Mouse (Mus musculus) G1E (cell line): Measurements from ENCODE around the gene Rpusd1. TPM values are rescaled to one million over a fixed set of nuclear protein-coding genes. Genes with fewer than 3 reads are reported as not detected.

Source experiments
- ATAC-seq: 2 replicates; pipeline ENCODE4 v1.8.0; 2016; ENCODE audit warnings: mild to moderate bottlenecking; ENCODE audit not compliant: insufficient number of reproducible peaks, poor library complexity, low FRiP score, severe bottlenecking; ENCODE audit errors: extremely low read depth
- DNase-seq: peaks from one replicate; pipeline ENCODE4 v3.0.0; 2012; ENCODE audit warnings: low spot score
- H3K27me3 ChIP-seq: 2 replicates; pipeline ENCODE4 v1.6.1; 2012; ENCODE audit warnings: mild to moderate bottlenecking, low read length, inconsistent platforms; ENCODE audit not compliant: insufficient read depth
- H3K36me3 ChIP-seq: replicated peaks from 2 replicates; pipeline ENCODE3; 2012; ENCODE audit warnings: mild to moderate bottlenecking, inconsistent platforms
- H3K4me1 ChIP-seq: 2 replicates; pipeline ENCODE4 v1.6.1; 2012; ENCODE audit warnings: low read depth, low read length, inconsistent platforms, mixed read lengths; ENCODE audit not compliant: insufficient read depth
- H3K4me3 ChIP-seq: 2 replicates; pipeline ENCODE4 v1.5.1; 2012; ENCODE audit warnings: low read depth, mild to moderate bottlenecking, inconsistent platforms, low read length, moderate library complexity, mixed read lengths
- H3K9me3 ChIP-seq: replicated peaks from 2 replicates; pipeline ENCODE4 v1.6.1; 2012; ENCODE audit warnings: inconsistent platforms
- CTCF ChIP-seq: IDR thresholded peaks from 2 replicates; pipeline ENCODE4 v1.5.1; 2012; ENCODE audit warnings: low read depth, low read length, inconsistent platforms, mixed read lengths
- GATA1 ChIP-seq: IDR thresholded peaks from 2 replicates; pipeline ENCODE4 v1.6.1; 2012; ENCODE audit warnings: borderline replicate concordance, low read length, inconsistent platforms, mixed read lengths
- GATA2 ChIP-seq: IDR thresholded peaks from 2 replicates; pipeline ENCODE4 v1.6.1; 2012; ENCODE audit warnings: low read depth, low read length, inconsistent platforms, borderline replicate concordance
- POLR2AphosphoS5 ChIP-seq: IDR thresholded peaks from 2 replicates; pipeline ENCODE4 v1.6.1; 2012; ENCODE audit warnings: low read depth, low read length, inconsistent platforms; ENCODE audit not compliant: insufficient replicate concordance
- TAL1 ChIP-seq: conservative IDR thresholded peaks from 2 replicates; pipeline ENCODE4 v1.6.1; 2012; ENCODE audit warnings: low read depth, low read length, inconsistent platforms, mixed read lengths
- polyA plus RNA-seq: library from polyadenylated mRNA; stranded (reverse); fragments of >175 nt; gene quantifications from 2 replicates; pipeline ENCODE4 v1.2.3, GENCODE M21; 2012
- total RNA-seq, 2 experiments: library from RNA; stranded (forward) in 1 of 2; stranded (reverse) in 1 of 2; fragments of 200-1000 nt in 1 of 2; fragments of >200 nt in 1 of 2; fragmentation: Nextera tagmentation in 1 of 2; gene quantifications; 2 replicates each; pipeline ENCODE4 v1.2.3; 2014 to 2017

Gene Rpusd1
- total and polyA plus RNA-seq, 3 experiments = 3.6 to 28.2 (median 7.5) TPM

GRCm38 (mm10) chr17:25716711-25717637, 10.5 kb upstream of the Rpusd1 start, which contains the start of gene Gng13:
TSS of gene Gng13 (plus strand) at chr17:25717171.
- TF ChIP-seq TAL1 (no peak), CTCF (no peak), GATA2 (no peak), POLR2AphosphoS5 (no peak), GATA1 (no peak)
- peaks cover 34% of the 10 kb centered on the region for H3K27me3 ChIP-seq
- ATAC-seq = no peak
- peaks cover 4% of the 10 kb centered on the region; the same call in 1 of the 2 replicates for H3K4me1 ChIP-seq
- peaks cover 46% of the 10 kb centered on the region for H3K36me3 ChIP-seq
- no peaks in the 10 kb centered on the region for H3K9me3 ChIP-seq
- no peak for DNase-seq
- H3K4me3 ChIP-seq = no peak within 1 kb of the TSS

- peaks cover 7% of the 10 kb centered on the region for H3K4me1 ChIP-seq
- peaks cover 28% of the 10 kb centered on the region for H3K27me3 ChIP-seq
- H3K9me3 ChIP-seq = no peaks in the 10 kb centered on the region
- no peak for ATAC-seq
- TF ChIP-seq CTCF (no peak), POLR2AphosphoS5 (no peak), TAL1 (no peak), GATA2 (no peak), GATA1 (no peak)
- no peak overlapping the region for H3K4me3 ChIP-seq
- DNase-seq = no peak
- H3K36me3 ChIP-seq = peaks cover 53% of the 10 kb centered on the region
Measured at GRCm38 (mm10) chr17:25717691-25718090, 9.8 kb upstream of the Rpusd1 start.

GRCm38 (mm10) chr17:25721476-25721875, 6.0 kb upstream of the Rpusd1 start:
- H3K27me3 ChIP-seq = peaks cover 5% of the 10 kb centered on the region; the same call in 1 of the 2 replicates
- no peak overlapping the region for H3K4me3 ChIP-seq
- ATAC-seq (no peak), DNase-seq (no peak)
- TF ChIP-seq CTCF (no peak), GATA2 (no peak), TAL1 (no peak), GATA1 (no peak), POLR2AphosphoS5 (no peak)
- H3K36me3 ChIP-seq = peaks cover 91% of the 10 kb centered on the region
- peaks cover 34% of the 10 kb centered on the region for H3K4me1 ChIP-seq
- H3K9me3 ChIP-seq = no peaks in the 10 kb centered on the region

DNA sequence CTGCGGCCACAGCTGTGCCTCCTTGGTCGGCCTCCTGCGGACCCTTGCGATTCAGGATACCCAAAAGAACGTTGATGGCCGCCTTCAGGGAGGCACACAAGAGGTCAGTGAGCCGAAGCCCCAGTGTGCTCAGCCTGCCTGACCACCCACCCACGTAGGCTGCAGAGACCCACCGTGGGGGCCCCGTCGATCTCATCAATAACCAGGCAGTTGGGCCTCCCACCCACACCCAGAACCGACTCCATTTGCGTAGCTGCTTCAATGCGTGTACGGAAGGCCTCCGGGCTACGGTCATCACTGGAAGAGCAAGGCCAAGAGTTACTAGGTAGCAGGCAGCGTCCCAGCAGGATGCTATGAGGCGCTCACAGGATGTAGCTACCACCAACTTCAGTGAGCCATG, 4.0 kb upstream of the Rpusd1 start:
- no peaks in the 10 kb centered on the region for H3K9me3 ChIP-seq
- H3K4me1 ChIP-seq = peaks cover 49% of the 10 kb centered on the region
- DNase-seq (no peak), ATAC-seq (no peak)
- H3K27me3 ChIP-seq = no peaks in the 10 kb centered on the region; the same call in 1 of the 2 replicates
- no peak overlapping the region for H3K4me3 ChIP-seq
- H3K36me3 ChIP-seq = peaks cover 84% of the 10 kb centered on the region
- TF ChIP-seq CTCF (no peak), GATA1 (no peak), GATA2 (no peak), TAL1 (no peak), POLR2AphosphoS5 (no peak)

- Histone ChIP-seq H3K4me1 (peaks cover 53% of the 10 kb centered on the region), H3K27me3 (no peaks in the 10 kb centered on the region; the same call in 1 of the 2 replicates), H3K36me3 (peaks cover 84% of the 10 kb centered on the region), H3K4me3 (no peak overlapping the region), H3K9me3 (no peaks in the 10 kb centered on the region)
- ATAC-seq (no peak), DNase-seq (no peak)
- TF ChIP-seq POLR2AphosphoS5 (no peak), GATA2 (no peak), GATA1 (no peak), CTCF (no peak), TAL1 (no peak)
Measured at GRCm38 (mm10) chr17:25723919-25724318, 3.6 kb upstream of the Rpusd1 start.

DNA sequence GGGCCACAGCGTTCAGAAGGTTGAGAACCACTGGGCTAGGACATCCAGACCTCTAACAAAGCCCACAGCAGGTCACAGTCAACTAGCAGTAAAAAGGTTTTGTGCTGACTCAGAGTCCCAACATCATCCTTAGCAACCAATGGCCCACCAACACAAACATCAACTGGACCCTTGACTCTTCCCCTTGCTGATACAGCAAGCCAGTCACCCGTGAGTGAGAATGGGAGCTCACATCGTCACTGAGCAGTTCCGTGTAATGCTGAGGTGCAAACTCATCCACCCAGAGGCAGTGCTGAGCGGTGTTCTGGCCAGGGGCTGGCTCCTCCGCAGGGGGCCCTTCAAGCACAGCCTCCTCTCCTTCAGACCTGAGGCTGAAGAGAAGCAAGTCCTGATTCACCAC, 2.2 kb upstream of the Rpusd1 start:
- Histone ChIP-seq H3K4me3 (no peak overlapping the region), H3K27me3 (no peaks in the 10 kb centered on the region; the same call in 1 of the 2 replicates), H3K4me1 (peaks cover 50% of the 10 kb centered on the region), H3K9me3 (no peaks in the 10 kb centered on the region), H3K36me3 (peaks cover 81% of the 10 kb centered on the region)
- DNase-seq = no peak
- TF ChIP-seq POLR2AphosphoS5 = no peak
- TF ChIP-seq GATA2 = no peak
- ATAC-seq = no peak
